Mouse (Mus musculus): ENCODE measurements around the gene Gak. TPM values are rescaled to one million over a fixed set of nuclear protein-coding genes. Genes with fewer than 3 reads are reported as not detected.

Gene Gak
- total and polyA plus RNA-seq, 3 experiments: 49.9 to 67.3 (median 65.2) TPM

DNA sequence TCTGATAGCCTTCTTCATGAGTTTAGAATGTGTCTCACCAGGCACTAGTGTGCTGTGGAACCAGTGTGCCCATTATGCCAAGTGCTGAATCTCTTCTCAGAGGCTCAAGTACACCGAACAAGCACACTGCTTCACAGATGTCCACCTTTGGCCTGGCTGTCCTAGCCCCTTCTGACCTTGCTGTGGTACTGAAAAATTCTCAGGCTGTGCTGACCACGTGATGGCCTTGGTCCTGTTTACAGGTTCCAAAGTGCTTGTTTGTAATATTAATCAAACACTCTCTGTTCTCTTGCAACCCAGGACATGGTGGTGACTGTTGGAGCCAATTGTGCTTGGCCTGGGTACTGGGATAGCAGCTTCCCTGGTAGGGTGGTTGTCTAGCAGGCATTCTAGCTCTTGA, 45.1 kb upstream of the Gak start:
- H3K36me3 ChIP-seq (replicated peaks in 1 of 2; ENCODE audit: control insufficient read depth in 1 of 2, insufficient read depth in 1 of 2, low read length in 1 of 2): peaks cover 13 to 54% of the 10 kb centered on the region in 2 experiments
- in situ Hi-C loops (cut with MboI; ENCODE audit: low pct_ligation_motif_present, low pct_unique_long_range_greater_than_20kb, low sequenced_read_pairs): loop anchor here (25.0 kb wide), 1 partner anchor 237 kb away; the partner anchor contains the start of genes Atp5k and Mfsd7a
- no peak overlapping the region for H3K27ac ChIP-seq (ENCODE audit: insufficient read depth, low read depth)
- no peak for TF ChIP-seq GABPA (IDR thresholded peaks at IDR 0.05; ENCODE audit: insufficient replicate concordance, low read depth, low read length)
- TF ChIP-seq MYC (IDR thresholded peaks at IDR 0.05; ENCODE audit: low read depth, low read length): no peak
- no peak for TF ChIP-seq MAFK (IDR thresholded peaks at IDR 0.05; ENCODE audit: insufficient replicate concordance, low read length)
- no peak for TF ChIP-seq POLR2AphosphoS2 (IDR thresholded peaks at IDR 0.05; ENCODE audit: low read depth, low read length)
- no peak for TF ChIP-seq NELFE (IDR thresholded peaks at IDR 0.05; ENCODE audit: low read depth, low read length)
- no peak for TF ChIP-seq CHD1 (IDR thresholded peaks at IDR 0.05; ENCODE audit: low read depth, low read length)
- TF ChIP-seq USF1 (IDR thresholded peaks at IDR 0.05; ENCODE audit: low read depth, low read length): no peak
- no peak for TF ChIP-seq KAT2A (IDR thresholded peaks at IDR 0.05; ENCODE audit: insufficient replicate concordance, low read length)
- no peak for TF ChIP-seq TCF12 (IDR thresholded peaks at IDR 0.05; ENCODE audit: low read depth, low read length)
- peaks cover 2 to 15% of the 10 kb centered on the region in 2 experiments for H3K4me1 ChIP-seq (ENCODE audit: control insufficient read depth in 1 of 2, insufficient read depth in 2 of 2)
- dilution Hi-C loops (cut with MboI; ENCODE audit: extremely low pct_ligation_motif_present, extremely low pct_unique_long_range_greater_than_20kb, low sequenced_read_pairs): no loop called here
- DNase-seq (ENCODE audit: extremely low read depth): no peak
- no peaks in the 10 kb centered on the region for H3K27me3 ChIP-seq (replicated peaks)
- H3K79me2 ChIP-seq (replicated peaks; ENCODE audit: control insufficient read depth, extremely low read depth, insufficient read depth, poor library complexity, severe bottlenecking): no peaks in the 10 kb centered on the region
- no peak overlapping the region for H3K4me2 ChIP-seq (ENCODE audit: insufficient read depth, low read depth, poor library complexity, severe bottlenecking)
- H3K4me3 ChIP-seq (replicated peaks in 1 of 3; ENCODE audit: low read depth in 2 of 3, low read length in 2 of 3, poor library complexity in 1 of 3): no peak overlapping the region
- H3K9ac ChIP-seq (ENCODE audit: insufficient read depth, low read depth): no peak overlapping the region
- no peaks in the 10 kb centered on the region for H3K9me3 ChIP-seq (replicated peaks; ENCODE audit: low read length)

- H3K36me3 ChIP-seq (replicated peaks in 1 of 2; ENCODE audit: control insufficient read depth in 1 of 2, insufficient read depth in 1 of 2, low read length in 1 of 2): peaks cover 13 to 44% of the 10 kb centered on the region in 2 experiments
- H3K4me2 ChIP-seq (ENCODE audit: insufficient read depth, low read depth, poor library complexity, severe bottlenecking): no peak overlapping the region
- dilution Hi-C loops (cut with MboI; ENCODE audit: extremely low pct_ligation_motif_present, extremely low pct_unique_long_range_greater_than_20kb, low sequenced_read_pairs) (no loop called here), in situ Hi-C loops (cut with MboI; ENCODE audit: low pct_ligation_motif_present, low pct_unique_long_range_greater_than_20kb, low sequenced_read_pairs) (loop anchor here (25.0 kb wide), 1 partner anchor 234 kb away; the partner anchor contains the start of genes Atp5k and Mfsd7a)
- H3K4me1 ChIP-seq (ENCODE audit: control insufficient read depth in 1 of 2, insufficient read depth in 2 of 2): peaks cover 2 to 31% of the 10 kb centered on the region in 2 experiments
- DNase-seq (ENCODE audit: extremely low read depth): no peak
- no peaks in the 10 kb centered on the region for H3K79me2 ChIP-seq (replicated peaks; ENCODE audit: control insufficient read depth, extremely low read depth, insufficient read depth, poor library complexity, severe bottlenecking)
- H3K27me3 ChIP-seq (replicated peaks): no peaks in the 10 kb centered on the region
- no peak for TF ChIP-seq TCF12 (IDR thresholded peaks at IDR 0.05; ENCODE audit: low read depth, low read length)
- TF ChIP-seq MYC (IDR thresholded peaks at IDR 0.05; ENCODE audit: low read depth, low read length): no peak
- TF ChIP-seq PAX5 (IDR thresholded peaks at IDR 0.05; ENCODE audit: low read length): no peak
- peak in 1 of 2 experiments; percentile 22; a peak in 2 of 4 replicates for TF ChIP-seq CTCF (conservative IDR thresholded peaks at IDR 0.05 in 1 of 2, IDR thresholded peaks at IDR 0.05 in 1 of 2; ENCODE audit: low read depth in 2 of 2, low read length in 2 of 2)
- no peak for TF ChIP-seq MAFK (IDR thresholded peaks at IDR 0.05; ENCODE audit: insufficient replicate concordance, low read length)
- no peak overlapping the region for H3K9ac ChIP-seq (ENCODE audit: insufficient read depth, low read depth)
- no peak overlapping the region for H3K4me3 ChIP-seq (replicated peaks in 1 of 3; ENCODE audit: low read depth in 2 of 3, low read length in 2 of 3, poor library complexity in 1 of 3)
- no peaks in the 10 kb centered on the region for H3K9me3 ChIP-seq (replicated peaks; ENCODE audit: low read length)
- H3K27ac ChIP-seq (ENCODE audit: insufficient read depth, low read depth): no peak overlapping the region
These were observed 42.2 kb upstream of the Gak start for GRCm38 (mm10) chr5:108671757-108672156.

DNA sequence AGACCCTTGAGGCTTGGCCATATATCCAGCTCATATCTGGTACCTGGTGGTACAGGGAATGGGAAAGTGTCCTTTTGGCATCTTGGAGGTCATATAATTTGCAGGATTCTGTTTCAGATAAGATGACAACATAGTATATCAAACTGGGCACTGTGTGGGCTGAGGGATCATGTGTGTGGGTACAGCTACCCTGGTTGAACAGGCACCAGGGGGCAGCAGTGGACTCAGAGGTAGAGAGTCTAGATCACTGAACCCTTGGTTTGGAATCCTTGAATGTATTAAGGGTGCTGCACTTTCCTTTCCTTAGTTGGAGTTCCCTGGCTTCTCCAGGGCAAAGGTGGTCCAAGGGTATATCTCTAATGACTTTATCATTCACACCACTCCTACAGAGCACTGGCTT, 41.2 kb upstream of the Gak start:
- Histone ChIP-seq H3K4me1 (ENCODE audit: control insufficient read depth in 1 of 2, insufficient read depth in 2 of 2) (peaks cover 2 to 31% of the 10 kb centered on the region in 2 experiments), H3K27me3 (replicated peaks) (no peaks in the 10 kb centered on the region), H3K36me3 (replicated peaks in 1 of 2; ENCODE audit: control insufficient read depth in 1 of 2, insufficient read depth in 1 of 2, low read length in 1 of 2) (peaks cover 13 to 38% of the 10 kb centered on the region in 2 experiments), H3K79me2 (replicated peaks; ENCODE audit: control insufficient read depth, extremely low read depth, insufficient read depth, poor library complexity, severe bottlenecking) (no peaks in the 10 kb centered on the region), H3K4me3 (replicated peaks in 1 of 3; ENCODE audit: low read depth in 2 of 3, low read length in 2 of 3, poor library complexity in 1 of 3) (no peak overlapping the region), H3K9ac (ENCODE audit: insufficient read depth, low read depth) (no peak overlapping the region), H3K27ac (ENCODE audit: insufficient read depth, low read depth) (no peak overlapping the region), H3K4me2 (ENCODE audit: insufficient read depth, low read depth, poor library complexity, severe bottlenecking) (no peak overlapping the region), H3K9me3 (replicated peaks; ENCODE audit: low read length) (no peaks in the 10 kb centered on the region)
- peak; percentile 61 for DNase-seq (ENCODE audit: extremely low read depth)
- in situ Hi-C loops (cut with MboI; ENCODE audit: low pct_ligation_motif_present, low pct_unique_long_range_greater_than_20kb, low sequenced_read_pairs): loop anchor here (25.0 kb wide), 1 partner anchor 233 kb away; the partner anchor contains the start of genes Atp5k and Mfsd7a
- dilution Hi-C loops (cut with MboI; ENCODE audit: extremely low pct_ligation_motif_present, extremely low pct_unique_long_range_greater_than_20kb, low sequenced_read_pairs): no loop called here
- TF ChIP-seq RAD21 (IDR thresholded peaks at IDR 0.05; ENCODE audit: low read depth, low read length) (peak; percentile 34), USF1 (IDR thresholded peaks at IDR 0.05; ENCODE audit: low read depth, low read length) (no peak), SMC3 (IDR thresholded peaks at IDR 0.05; ENCODE audit: low read depth, low read length) (peak; percentile 64), SIN3A (IDR thresholded peaks at IDR 0.05; ENCODE audit: low read length) (no peak), GABPA (IDR thresholded peaks at IDR 0.05; ENCODE audit: insufficient replicate concordance, low read depth, low read length) (no peak), HCFC1 (IDR thresholded peaks at IDR 0.05; ENCODE audit: low read depth, low read length) (no peak), CTCF (conservative IDR thresholded peaks at IDR 0.05 in 1 of 2, IDR thresholded peaks at IDR 0.05 in 1 of 2; ENCODE audit: low read depth in 2 of 2, low read length in 2 of 2) (peak; percentile 30 to 70; a peak in 3 of 4 replicates), NRF1 (IDR thresholded peaks at IDR 0.05; ENCODE audit: low read depth, low read length) (no peak), TBP (conservative IDR thresholded peaks at IDR 0.05; ENCODE audit: low read depth, low read length) (no peak), TCF12 (IDR thresholded peaks at IDR 0.05; ENCODE audit: low read depth, low read length) (no peak), MXI1 (IDR thresholded peaks at IDR 0.05; ENCODE audit: low read depth, low read length) (no peak)

Data from CH12.LX (cell line).